Mouse (Mus musculus) midbrain, postnatal 0 days (tissue): Measurements from ENCODE around the gene Fam72a. TPM values are rescaled to one million over a fixed set of nuclear protein-coding genes. Genes with fewer than 3 reads are reported as not detected.
"Not testable (repeated sequence)": the region's sequence is repeated elsewhere in the genome, so short reads cannot be mapped to it uniquely, and the experiment has no call there.

ENCODE experiments used
- ATAC-seq: fragments of 200-750 bp; cut with Nextera tagmentation; 2 replicates; pipeline ENCODE4 v1.8.0; 2017; ENCODE audit warnings: moderate number of reproducible peaks, mild to moderate bottlenecking, moderate TSS enrichment, moderate library complexity; ENCODE audit not compliant: low FRiP score
- DNase-seq: peaks from one replicate; pipeline ENCODE4 v3.0.0-alpha.2; 2015; ENCODE audit warnings: low spot score
- H3K27ac ChIP-seq: fragments of 300-500 bp; sonication (generic); 2 replicates; pipeline ENCODE4 v1.5.1; 2014; ENCODE audit warnings: low read depth, mild to moderate bottlenecking, low read length, mixed read lengths
- H3K27me3 ChIP-seq: fragments of 300-500 bp; sonication (generic); 2 replicates; pipeline ENCODE4 v1.6.1; 2014; ENCODE audit warnings: low read length, control low read depth, mixed read lengths; ENCODE audit not compliant: insufficient read depth
- H3K36me3 ChIP-seq: fragments of 300-500 bp; sonication (generic); 2 replicates; pipeline ENCODE4 v1.6.1; 2014; ENCODE audit warnings: low read length, control low read depth, mixed read lengths; ENCODE audit not compliant: insufficient read depth
- H3K4me1 ChIP-seq: fragments of 300-500 bp; sonication (generic); 2 replicates; pipeline ENCODE4 v1.6.1; 2014; ENCODE audit warnings: mild to moderate bottlenecking, control low read depth, antibody characterized with exemption, low read length, mixed read lengths; ENCODE audit not compliant: insufficient read depth
- H3K4me2 ChIP-seq: fragments of 300-500 bp; sonication (generic); 2 replicates; pipeline ENCODE4 v1.6.1; 2014; ENCODE audit warnings: low read depth, mild to moderate bottlenecking, low read length, mixed read lengths; ENCODE audit not compliant: poor library complexity, severe bottlenecking
- H3K4me3 ChIP-seq: fragments of 300-500 bp; sonication (generic); 2 replicates; pipeline ENCODE4 v1.5.1; 2014; ENCODE audit warnings: low read depth, mild to moderate bottlenecking, low read length, moderate library complexity
- H3K9ac ChIP-seq: fragments of 300-500 bp; sonication (generic); replicated peaks from 2 replicates; pipeline ENCODE4 v1.6.1; 2014; ENCODE audit warnings: mild to moderate bottlenecking, low read length, moderate library complexity, mixed read lengths; ENCODE audit not compliant: poor library complexity, severe bottlenecking
- H3K9me3 ChIP-seq: fragments of 300-500 bp; sonication (generic); 2 replicates; pipeline ENCODE4 v1.6.1; 2016; ENCODE audit warnings: low read length, control low read depth
- CTCF ChIP-seq: IDR thresholded peaks from 2 replicates; pipeline ENCODE4 v1.5.1; 2016; ENCODE audit warnings: antibody characterized with exemption, mild to moderate bottlenecking
- WGBS: fragments of 180-500 bp; shearing (Covaris S2); extraction: QIAGEN DNeasy Blood & Tissue Kit; methylation state at CpG from one replicate; pipeline ENCODE4 v1.1.7; 2014; 5-methylcytosine and 5-hydroxymethylcytosine counted together
- polyA plus RNA-seq: library from polyadenylated mRNA; unstranded; fragments of >200 nt; fragmentation: Nextera tagmentation; extraction: Ambion mirVana; gene quantifications from 2 replicates; pipeline ENCODE4 v1.2.1, GENCODE M21; 2015
- total RNA-seq: library from RNA; depleted of rRNA; stranded (reverse); fragments of >200 nt; gene quantifications from 2 replicates; pipeline ENCODE4 v1.2.3, GENCODE M21; 2014

Gene Fam72a
- total and polyA plus RNA-seq, 2 experiments from 2014 or later = 0.53 to 0.60 TPM

DNA sequence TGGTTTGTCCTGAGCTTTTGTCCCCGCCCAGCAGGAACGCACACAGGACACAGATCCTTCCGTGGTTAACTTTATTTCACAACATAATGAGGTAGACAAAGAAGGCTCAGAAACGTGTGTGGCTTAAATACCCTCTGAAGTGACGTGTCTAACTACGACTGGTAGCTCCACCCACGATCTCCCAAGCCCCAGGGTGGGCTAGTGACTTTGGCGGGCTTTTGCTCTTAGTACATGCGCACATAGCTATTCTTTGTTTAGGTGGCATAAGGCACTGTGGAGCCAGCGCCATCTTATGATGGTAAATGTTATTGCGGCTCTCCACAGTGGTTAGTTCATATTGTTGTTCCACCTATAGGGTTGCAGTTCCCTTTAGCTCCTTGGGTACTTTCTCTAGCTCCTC, 38.4 kb downstream of the Fam72a start:
- not testable (repeated sequence) for H3K27ac ChIP-seq, H3K4me1 ChIP-seq, ATAC-seq, H3K27me3 ChIP-seq, H3K9me3 ChIP-seq, H3K4me3 ChIP-seq, H3K36me3 ChIP-seq, H3K9ac ChIP-seq, H3K4me2 ChIP-seq
- peak; percentile 38; the same call in 1 of the 2 replicates for TF ChIP-seq CTCF
- DNase-seq = peak; percentile 42
- 32% methylated on average over 11 of the region's 11 CpGs for WGBS

DNA sequence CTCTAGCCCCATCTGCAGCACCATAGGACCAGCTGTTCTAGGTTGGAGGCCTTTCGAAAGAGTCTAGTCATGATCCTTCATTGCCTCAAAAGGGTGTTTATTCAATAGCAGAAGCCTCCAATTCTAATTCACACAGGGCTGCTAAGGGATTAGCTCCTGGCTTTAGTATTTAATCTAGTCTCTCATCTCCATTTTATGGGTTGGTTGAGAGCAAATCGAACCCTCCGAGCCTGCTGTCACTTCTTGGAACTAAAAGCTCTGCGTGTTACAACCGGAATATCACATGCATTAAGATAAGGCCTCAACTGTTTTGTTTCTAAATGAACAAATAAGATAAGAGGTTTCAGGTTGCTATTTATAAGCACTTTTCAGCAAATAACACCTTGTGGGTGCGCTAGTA, 42.0 kb downstream of the Fam72a start:
- ATAC-seq (no peak), DNase-seq (no peak)
- 85% methylated on average over 6 of the region's 6 CpGs for WGBS
- Histone ChIP-seq H3K4me3 (no peak overlapping the region), H3K27ac (no peak overlapping the region), H3K4me2 (no peak overlapping the region), H3K9me3 (no peaks in the 10 kb centered on the region), H3K27me3 (no peaks in the 10 kb centered on the region), H3K9ac (no peak overlapping the region), H3K36me3 (no peaks in the 10 kb centered on the region), H3K4me1 (no peaks in the 10 kb centered on the region)
- TF ChIP-seq CTCF = no peak

DNA sequence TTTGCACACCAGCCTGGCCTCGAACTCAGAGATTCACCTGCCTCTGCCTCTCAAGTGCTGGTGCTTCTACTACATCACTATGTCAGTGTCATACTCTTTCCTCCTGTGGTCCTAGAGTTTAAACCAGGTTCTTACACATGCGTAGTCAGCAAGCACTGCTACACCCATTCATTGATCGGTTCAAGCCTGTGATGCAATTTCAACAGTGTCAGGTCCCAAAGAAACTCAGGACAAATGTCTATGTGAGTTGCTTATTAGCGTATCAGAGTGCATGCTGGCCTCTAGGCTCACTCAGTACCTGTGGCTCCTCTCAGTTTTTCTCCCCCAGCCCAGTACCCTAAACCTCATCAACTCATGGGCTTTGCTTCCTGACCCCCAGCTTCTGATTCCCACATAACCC, 42.7 kb downstream of the Fam72a start:
- H3K27me3 ChIP-seq = no peaks in the 10 kb centered on the region
- no peaks in the 10 kb centered on the region for H3K4me1 ChIP-seq
- no peak for TF ChIP-seq CTCF
- H3K27ac ChIP-seq = no peak overlapping the region
- no peaks in the 10 kb centered on the region for H3K9me3 ChIP-seq
- no peaks in the 10 kb centered on the region for H3K36me3 ChIP-seq
- no peak for DNase-seq
- H3K9ac ChIP-seq = no peak overlapping the region
- ATAC-seq = no peak
- H3K4me3 ChIP-seq = no peak overlapping the region
- H3K4me2 ChIP-seq = no peak overlapping the region
- WGBS = 89% methylated on average over 4 of the region's 4 CpGs

DNA sequence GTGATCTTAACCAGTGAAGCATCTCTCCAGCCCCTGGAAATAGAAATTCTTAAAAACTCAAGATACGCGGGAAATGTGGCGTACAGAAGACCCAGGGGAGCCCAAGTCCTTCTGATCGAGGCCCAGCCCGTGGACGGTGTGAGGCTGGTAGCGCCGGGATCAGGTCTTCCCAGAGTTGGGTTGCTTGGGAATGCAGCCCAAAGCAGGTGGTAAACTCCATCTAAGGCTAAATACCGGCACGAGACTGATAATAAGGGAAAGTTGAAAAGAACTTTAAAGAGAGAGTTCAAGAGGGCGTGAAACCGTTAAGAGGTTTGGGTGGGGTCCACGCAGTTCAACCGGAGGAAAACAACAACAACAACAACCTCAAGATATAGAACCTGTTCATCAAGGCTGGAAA, 46.0 kb downstream of the Fam72a start:
- Histone ChIP-seq H3K4me3 (no peak overlapping the region), H3K27me3 (no peaks in the 10 kb centered on the region), H3K36me3 (no peaks in the 10 kb centered on the region), H3K4me1 (no peaks in the 10 kb centered on the region), H3K4me2 (no peak overlapping the region), H3K9ac (no peak overlapping the region), H3K27ac (no peak overlapping the region), H3K9me3 (no peaks in the 10 kb centered on the region)
- ATAC-seq = no peak
- peak; percentile 44 for DNase-seq
- TF ChIP-seq CTCF = no peak
- 96% methylated on average over 14 of the region's 14 CpGs for WGBS

DNA sequence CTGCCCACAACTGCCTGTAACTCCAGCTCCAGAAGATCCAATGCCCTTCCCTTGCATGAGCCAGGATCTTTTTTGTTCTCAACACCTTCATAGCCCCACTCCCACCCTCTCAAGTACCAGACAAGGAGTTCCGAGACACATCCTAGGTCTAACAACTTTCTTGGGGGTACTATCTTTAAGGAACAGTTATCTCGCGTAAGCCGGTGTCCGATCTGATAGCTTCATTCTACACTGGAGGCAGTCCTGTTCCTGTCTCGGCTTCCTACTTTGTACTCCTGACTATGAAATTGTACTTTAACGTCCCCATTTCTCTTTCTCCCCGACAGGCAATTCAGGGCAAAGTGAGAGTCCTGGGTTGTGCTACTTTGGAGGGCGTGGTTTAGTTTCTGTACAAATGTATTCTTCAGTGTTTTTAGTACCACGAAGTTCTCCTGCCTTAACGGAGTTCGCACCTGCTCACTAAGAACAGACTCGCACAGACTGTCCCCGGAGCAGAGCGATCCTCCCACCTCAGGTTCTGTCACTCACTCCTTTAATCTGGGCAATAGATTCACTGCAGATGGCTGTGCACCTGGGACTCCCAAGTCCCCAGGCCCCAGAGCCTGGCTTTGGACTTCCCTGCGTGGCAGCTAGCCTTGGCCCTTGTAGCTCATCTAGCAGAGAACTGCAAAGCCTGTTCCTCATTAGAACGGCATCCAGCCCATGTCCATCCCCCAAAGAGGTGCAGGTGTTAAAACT, 51.4 kb downstream of the Fam72a start:
- DNase-seq (peak; percentile 39), ATAC-seq (no peak)
- no peaks in the 10 kb centered on the region for H3K9me3 ChIP-seq
- H3K27me3 ChIP-seq = no peaks in the 10 kb centered on the region
- no peak overlapping the region for H3K4me3 ChIP-seq
- H3K9ac ChIP-seq = no peak overlapping the region
- no peaks in the 10 kb centered on the region for H3K4me1 ChIP-seq
- H3K4me2 ChIP-seq = no peak overlapping the region
- 81% methylated on average over 17 of the region's 17 CpGs for WGBS
- H3K36me3 ChIP-seq = no peaks in the 10 kb centered on the region
- no peak for TF ChIP-seq CTCF
- no peak overlapping the region for H3K27ac ChIP-seq

DNA sequence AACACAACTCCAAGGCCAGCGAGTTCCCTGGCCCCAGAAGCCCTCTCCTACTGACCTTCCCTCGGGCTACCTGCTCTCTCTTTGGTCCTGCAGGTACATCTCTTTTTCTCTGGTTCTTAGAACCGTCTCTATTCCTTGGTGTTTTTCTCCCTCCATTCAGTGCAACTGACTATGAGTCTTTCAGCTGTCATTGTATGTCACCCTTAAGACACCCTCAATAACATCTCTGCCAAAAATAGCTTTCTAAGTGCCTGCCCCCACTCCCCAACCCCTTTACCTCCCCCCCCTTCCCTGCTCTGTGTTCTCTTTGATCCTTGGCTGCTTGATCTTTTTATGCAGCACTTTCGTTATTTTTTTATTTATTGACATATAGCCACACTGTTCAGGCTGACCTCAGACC, 52.7 kb downstream of the Fam72a start:
- ATAC-seq = no peak
- Histone ChIP-seq H3K9me3 (no peaks in the 10 kb centered on the region), H3K4me1 (no peaks in the 10 kb centered on the region), H3K27me3 (no peaks in the 10 kb centered on the region), H3K36me3 (no peaks in the 10 kb centered on the region), H3K4me3 (no peak overlapping the region), H3K27ac (no peak overlapping the region), H3K9ac (no peak overlapping the region), H3K4me2 (no peak overlapping the region)
- TF ChIP-seq CTCF = no peak
- DNase-seq = no peak
- 43% methylated on average over 4 of the region's 4 CpGs for WGBS
